Mouse (Mus musculus) retina, postnatal 1 day (tissue): ENCODE data around the gene Tcf7l1.

Source experiments
- DNase-seq: peaks from one replicate; pipeline ENCODE4 v3.0.0-alpha.2; 2012

The Tcf7l1 gene

GRCm38 (mm10) chr6:72583211-72583839, 205.7 kb downstream of the Tcf7l1 start:
- DNase-seq: no peak

- DNase-seq: no peak
Measured at GRCm38 (mm10) chr6:72581625-72582382, 207.2 kb downstream of the Tcf7l1 start.
